Mouse (Mus musculus) C2C12 (cell line): ENCODE data around the gene Cdc42ep5.

Experiments used
- CTCF ChIP-seq: IDR thresholded peaks from one replicate; pipeline ENCODE4 v1.5.1; 2011; ENCODE audit not compliant: control insufficient read depth, insufficient read depth, insufficient read length
- MYOG ChIP-seq: IDR thresholded peaks from one replicate; pipeline ENCODE4 v1.6.1; 2011; ENCODE audit not compliant: control insufficient read depth, insufficient read length; ENCODE audit errors: extremely low read depth

GRCm38 (mm10) chr7:4132581-4132980 lies 32.1 kb downstream of the Cdc42ep5 start:
- no peak for TF ChIP-seq CTCF
- TF ChIP-seq MYOG: no peak
